Mouse (Mus musculus) activated CD4-positive, CD25-positive, alpha-beta regulatory T cell, adult 9 weeks (primary cell): Measurements from ENCODE around the gene Gfap. TPM values are rescaled to one million over a fixed set of nuclear protein-coding genes. Genes with fewer than 3 reads are reported as not detected.

Experiments
- polyA plus RNA-seq: library from polyadenylated mRNA; unstranded; fragments of 100-300 nt; shearing (Covaris generic); gene quantifications from one replicate; pipeline ENCODE4 v1.2.1, GENCODE M21; 2017

Gene Gfap
- polyA plus RNA-seq, result 0.10 TPM

GRCm38 (mm10) chr11:102900763-102901162 lies at the start of gene Gfap:
TSS of gene Gfap (minus strand) at chr11:102900912.

GRCm38 (mm10) chr11:102946265-102946991 lies 45.7 kb upstream of the Gfap start, which contains the start of gene C1ql1:
TSS of gene C1ql1 (minus strand) at chr11:102946688.

GRCm38 (mm10) chr11:102924557-102925350 lies 24.0 kb upstream of the Gfap start, which contains the start of gene Kif18b:
TSS of gene Kif18b (minus strand) at chr11:102925124.

GRCm38 (mm10) chr11:102884616-102885219 lies 16.0 kb downstream of the Gfap start, which contains the start of gene Fam187a:
TSS of gene Fam187a (plus strand) at chr11:102885169.

GRCm38 (mm10) chr11:102880585-102881313 lies 20.0 kb downstream of the Gfap start, which contains the start of the genes Eftud2 and Ccdc103:
TSS of gene Eftud2 (minus strand) at chr11:102880985.
TSS of gene Ccdc103 (plus strand) at chr11:102881204.

Other genes starting within 250 kb of the Gfap start
- not detected for gene Meioc, start 237.2 kb downstream of the Gfap start, polyA plus RNA-seq
- gene Ccdc43, start 203.1 kb downstream of the Gfap start, polyA plus RNA-seq, result 38.6 TPM
- not detected for gene Adam11, start 139.5 kb downstream of the Gfap start, polyA plus RNA-seq
- gene Gjc1, start 81.2 kb downstream of the Gfap start, polyA plus RNA-seq, result not detected
- not detected for gene Higd1b, start 65.1 kb downstream of the Gfap start, polyA plus RNA-seq
- 177 TPM for gene Eftud2, start 19.9 kb downstream of the Gfap start, polyA plus RNA-seq
- gene Ccdc103, start 19.7 kb downstream of the Gfap start, polyA plus RNA-seq, result not detected
- not detected for gene Fam187a, start 15.7 kb downstream of the Gfap start, polyA plus RNA-seq
- gene Kif18b, start 24.2 kb upstream of the Gfap start, polyA plus RNA-seq, result 5.4 TPM
- gene C1ql1, start 45.8 kb upstream of the Gfap start, polyA plus RNA-seq, result not detected
- gene Nmt1, start 127.3 kb upstream of the Gfap start, polyA plus RNA-seq, result 81.8 TPM
- gene Dcakd, start 127.4 kb upstream of the Gfap start, polyA plus RNA-seq, result 29.9 TPM
- not detected for gene Plcd3, start 200.7 kb upstream of the Gfap start, polyA plus RNA-seq
- 50.6 TPM for gene Acbd4, start 200.8 kb upstream of the Gfap start, polyA plus RNA-seq
- gene Hexim1, start 215.3 kb upstream of the Gfap start, polyA plus RNA-seq, result 4.8 TPM
- 5.8 TPM for gene Hexim2, start 231.5 kb upstream of the Gfap start, polyA plus RNA-seq